ENCODE assay signal across 8 mouse cellular contexts in the genomic region with DNA sequence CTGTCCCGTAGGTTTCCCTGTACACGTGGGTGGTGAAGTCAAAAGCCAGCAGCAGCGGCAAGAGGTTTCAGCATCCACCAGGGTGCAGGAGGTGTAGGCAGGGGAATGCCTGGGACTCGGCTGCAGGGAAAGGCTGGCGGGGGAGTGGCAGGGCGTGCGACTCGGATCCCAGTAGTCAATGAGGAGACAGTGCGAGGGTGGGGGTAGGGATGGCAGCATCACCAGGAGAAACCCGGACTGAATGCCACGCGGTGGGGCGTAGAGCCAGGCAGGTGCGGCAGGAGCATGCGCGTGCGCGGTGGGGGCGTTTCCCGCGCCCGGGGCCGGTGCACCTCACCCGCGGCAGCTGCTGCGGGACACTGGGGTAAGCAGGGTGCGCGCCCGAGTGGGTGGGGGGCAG. TPM values are rescaled to one million over a fixed set of nuclear protein-coding genes. Genes with fewer than 3 reads are reported as not detected.
A peak's percentile ranks its signal among the peaks of the same experiment; 100 is the strongest.
DNase-seq lines count a peak whose midpoint lies in the region; ATAC-seq and TF ChIP-seq lines count a peak whose summit lies in the region.

A gene (plus strand): TSS at position 271 of the 400 bp plus-strand sequence.

- TF ChIP-seq EP300 in lung, postnatal 0 days (IDR thresholded peaks at IDR 0.05), result no peak

- peak within 1 kb of the TSS; percentile 25; the same call in 1 of the 2 replicates for H3K4me3 ChIP-seq in lung, postnatal 0 days (ENCODE audit: low read depth, low read length)
- no peak within 1 kb of the TSS for H3K4me3 ChIP-seq in lung, adult 2 months (replicated peaks; ENCODE audit: extremely low read depth, low read depth, low read length)
- peak within 1 kb of the TSS; percentile 64 for H3K4me3 ChIP-seq in midbrain, embryonic 15.5 days

- peak within 1 kb of the TSS; percentile 58 for H3K4me2 ChIP-seq in lung, postnatal 0 days (replicated peaks; ENCODE audit: low read depth, low read length)
- H3K4me2 ChIP-seq in midbrain, embryonic 15.5 days, result peak within 1 kb of the TSS; percentile 94

- DNase-seq in lung, postnatal 0 days (ENCODE audit: low spot score), result peak; percentile 21
- DNase-seq in lung, adult 2 months, result no peak
- peak; percentile 63 to 78 for DNase-seq in cerebellum, postnatal 14 days
- DNase-seq in frontal cortex, postnatal 10 days (ENCODE audit: low spot score in 2 of 2), result peak; percentile 22 to 24
- DNase-seq in left cerebral cortex, postnatal 10 days (ENCODE audit: extremely low spot score in 1 of 2, low spot score in 2 of 2), result peak; percentile 9 to 49
- DNase-seq in layer of hippocampus, adult 9-11 months, result no peak

- H3K9me3 ChIP-seq in lung, postnatal 0 days (ENCODE audit: low read length), result no peaks in the 10 kb centered on the region
- H3K9me3 ChIP-seq in midbrain, embryonic 15.5 days, result no peaks in the 10 kb centered on the region

- 2% methylated on average over 15 of the region's 29 CpGs for WGBS in lung, postnatal 0 days
- 2% methylated on average over 29 of the region's 29 CpGs for WGBS in lung, adult 2 months
- WGBS in midbrain, embryonic 15.5 days, result 0% methylated on average over 29 of the region's 29 CpGs

- H3K27ac ChIP-seq in lung, postnatal 0 days (ENCODE audit: low read length), result no peak within 1 kb of the TSS
- H3K27ac ChIP-seq in midbrain, embryonic 15.5 days, result no peak within 1 kb of the TSS

- no peaks in the 10 kb centered on the region for H3K4me1 ChIP-seq in lung, postnatal 0 days (ENCODE audit: insufficient read depth, low read depth, low read length)
- no peaks in the 10 kb centered on the region for H3K4me1 ChIP-seq in lung, adult 2 months (ENCODE audit: control insufficient read depth, insufficient read depth, low read length)
- H3K4me1 ChIP-seq in midbrain, embryonic 15.5 days, result peaks cover 8% of the 10 kb centered on the region; the same call in 1 of the 2 replicates

- peak; percentile 38; the same call in 1 of the 2 replicates for ATAC-seq in lung, postnatal 0 days
- ATAC-seq in midbrain, embryonic 15.5 days (replicated peaks), result peak; percentile 95
- ATAC-seq in erythroblast, adult 5-6 weeks (replicated peaks; ENCODE audit: low FRiP score, poor library complexity, severe bottlenecking), result no peak

- 0 out of 2 replicates have a peak, but pooled peaks cover 7% of the 10 kb centered on the region for H3K27me3 ChIP-seq in lung, postnatal 0 days (replicated peaks; ENCODE audit: insufficient read depth, low read length)
- H3K27me3 ChIP-seq in midbrain, embryonic 15.5 days (replicated peaks), result no peaks in the 10 kb centered on the region

- no peak for TF ChIP-seq POLR2A in lung, adult 2 months (IDR thresholded peaks at IDR 0.05; ENCODE audit: borderline replicate concordance, extremely low read depth, low read depth, low read length)

- no peaks in the 10 kb centered on the region for H3K36me3 ChIP-seq in lung, postnatal 0 days (ENCODE audit: insufficient read depth, low read length)
- no peaks in the 10 kb centered on the region for H3K36me3 ChIP-seq in midbrain, embryonic 15.5 days (replicated peaks)

- intact Hi-C loops in left cerebral cortex, postnatal 10 days (cut with DNase I), result no loop called here

- no peak within 1 kb of the TSS for H3K9ac ChIP-seq in lung, postnatal 0 days (replicated peaks; ENCODE audit: low read depth)
- H3K9ac ChIP-seq in midbrain, embryonic 15.5 days, result peak within 1 kb of the TSS; percentile 57

- TF ChIP-seq CTCF in lung, postnatal 0 days (IDR thresholded peaks at IDR 0.05), result peak; percentile 22
- no peak for TF ChIP-seq CTCF in lung, adult 2 months (IDR thresholded peaks at IDR 0.05; ENCODE audit: insufficient read depth, low read length)

RNA-seq across cellular contexts. Expression of the gene that starts here (rescaled TPM):
- 0.05 and 0.08 TPM in 2 replicates for polyA plus RNA-seq in lung, postnatal 0 days (2015; fragmentation: Nextera tagmentation; extraction: Ambion mirVana)
- polyA plus RNA-seq in lung, adult 2 months (2012; rRNA removed), result not detected in 2 replicates
- total RNA-seq in left cerebral cortex, postnatal 10 days (2021), result 1 to 10 TPM; 8.5 to 9.2 TPM
- 4.8 and 5.7 TPM in 2 replicates for polyA plus RNA-seq in midbrain, embryonic 15.5 days (2015; fragmentation: Nextera tagmentation; extraction: Ambion mirVana)
- not detected in 2 replicates for total RNA-seq in erythroblast, adult 5-6 weeks (2015; ENCODE audit: low replicate concordance)
- not detected in 2 replicates for total RNA-seq in erythroblast, adult 5-6 weeks (2017; ENCODE audit: low replicate concordance)

Comparison
In these comparisons a context has a peak if more than half of its experiments do, and no peak if none do; other contexts are left out.
1. RNA of the gene that starts here (total RNA-seq): 8.5 to 9.2 TPM in left cerebral cortex, postnatal 10 days; not detected in erythroblast, adult 5-6 weeks; every median in the first group is over 4 times any median in the second.
2. Peak in DNase-seq, ATAC-seq, H3K4me3 ChIP-seq and H3K4me2 ChIP-seq in lung, postnatal 0 days; RNA of the gene not detected or under 1 TPM.
3. DNase-seq: peak in cerebellum, postnatal 14 days (2 of 2), frontal cortex, postnatal 10 days (2 of 2) and left cerebral cortex, postnatal 10 days (2 of 2); none in lung, adult 2 months (single experiment) and layer of hippocampus, adult 9-11 months (single experiment).